Mouse (Mus musculus) midbrain, embryonic 16.5 days (tissue): ENCODE measurements around the gene Tap2. TPM values are rescaled to one million over a fixed set of nuclear protein-coding genes. Genes with fewer than 3 reads are reported as not detected.

Experiments
- ATAC-seq: fragments of 200-750 bp; cut with Nextera tagmentation; 2 replicates; pipeline ENCODE4 v1.8.0; 2017; ENCODE audit warnings: moderate TSS enrichment
- H3K27ac ChIP-seq: fragments of 300-500 bp; sonication (generic); 2 replicates; pipeline ENCODE4 v1.5.1; 2014; ENCODE audit warnings: mild to moderate bottlenecking, low read length, mixed read lengths
- H3K27me3 ChIP-seq: fragments of 300-500 bp; sonication (generic); 2 replicates; pipeline ENCODE4 v1.6.1; 2014; ENCODE audit warnings: low read depth, low read length, mixed read lengths; ENCODE audit not compliant: control insufficient read depth, insufficient read depth
- H3K36me3 ChIP-seq: fragments of 300-500 bp; sonication (generic); 2 replicates; pipeline ENCODE4 v1.6.1; 2014; ENCODE audit warnings: mild to moderate bottlenecking, low read length, moderate library complexity, mixed read lengths; ENCODE audit not compliant: control insufficient read depth, insufficient read depth
- H3K4me1 ChIP-seq: fragments of 300-500 bp; sonication (generic); 2 replicates; pipeline ENCODE4 v1.6.1; 2014; ENCODE audit warnings: mild to moderate bottlenecking, low read length, mixed read lengths; ENCODE audit not compliant: control insufficient read depth, insufficient read depth
- H3K4me2 ChIP-seq: fragments of 300-500 bp; sonication (generic); 2 replicates; pipeline ENCODE4 v1.6.1; 2014; ENCODE audit warnings: mild to moderate bottlenecking, low read length, mixed read lengths
- H3K4me3 ChIP-seq: fragments of 300-500 bp; sonication (generic); 2 replicates; pipeline ENCODE4 v1.5.1; 2014; ENCODE audit warnings: low read depth, mild to moderate bottlenecking, low read length, moderate library complexity, mixed read lengths
- H3K9ac ChIP-seq: fragments of 300-500 bp; sonication (generic); 2 replicates; pipeline ENCODE4 v1.6.1; 2014; ENCODE audit warnings: low read depth, low read length, mixed read lengths
- H3K9me3 ChIP-seq: fragments of 300-500 bp; sonication (generic); replicated peaks from 2 replicates; pipeline ENCODE4 v1.6.1; 2014; ENCODE audit warnings: mild to moderate bottlenecking, low read length, mixed read lengths; ENCODE audit not compliant: control insufficient read depth, poor library complexity, severe bottlenecking
- WGBS: fragments of 180-500 bp; shearing (Covaris S2); extraction: QIAGEN DNeasy Blood & Tissue Kit; methylation state at CpG from one replicate; pipeline ENCODE4 v1.1.7; 2014; 5-methylcytosine and 5-hydroxymethylcytosine counted together
- polyA plus RNA-seq: library from polyadenylated mRNA; unstranded; fragments of >200 nt; fragmentation: Nextera tagmentation; extraction: Ambion mirVana; gene quantifications from 2 replicates; pipeline ENCODE4 v1.2.1, GENCODE M21; 2015

Gene Tap2
- polyA plus RNA-seq, 1 experiment from 2014 or later = 2.3 TPM

GRCm38 (mm10) chr17:34244656-34245055 is 41.3 kb downstream of the Tap2 start:
- ATAC-seq = no peak
- no peak overlapping the region for H3K4me2 ChIP-seq
- no peaks in the 10 kb centered on the region for H3K4me1 ChIP-seq
- no peaks in the 10 kb centered on the region; the same call in 1 of the 2 replicates for H3K9me3 ChIP-seq
- no peak overlapping the region for H3K4me3 ChIP-seq
- no peaks in the 10 kb centered on the region for H3K27me3 ChIP-seq
- 76% methylated on average over 4 of the region's 4 CpGs for WGBS
- H3K27ac ChIP-seq = no peak overlapping the region
- H3K36me3 ChIP-seq = no peaks in the 10 kb centered on the region
- no peak overlapping the region for H3K9ac ChIP-seq

GRCm38 (mm10) chr17:34247047-34247446 is 43.7 kb downstream of the Tap2 start:
- no peaks in the 10 kb centered on the region for H3K4me1 ChIP-seq
- H3K4me2 ChIP-seq = no peak overlapping the region
- no peak overlapping the region for H3K4me3 ChIP-seq
- no peak overlapping the region for H3K27ac ChIP-seq
- WGBS = 84% methylated on average over 3 of the region's 3 CpGs
- no peaks in the 10 kb centered on the region for H3K36me3 ChIP-seq
- H3K9ac ChIP-seq = no peak overlapping the region
- H3K27me3 ChIP-seq = no peaks in the 10 kb centered on the region
- no peak for ATAC-seq
- H3K9me3 ChIP-seq = no peaks in the 10 kb centered on the region

- no peak overlapping the region for H3K4me3 ChIP-seq
- no peaks in the 10 kb centered on the region for H3K9me3 ChIP-seq
- no peak for ATAC-seq
- WGBS = 65% methylated on average over 2 of the region's 2 CpGs
- no peaks in the 10 kb centered on the region for H3K27me3 ChIP-seq
- no peak overlapping the region for H3K27ac ChIP-seq
- H3K4me2 ChIP-seq = no peak overlapping the region
- H3K4me1 ChIP-seq = no peaks in the 10 kb centered on the region
- no peaks in the 10 kb centered on the region for H3K36me3 ChIP-seq
- H3K9ac ChIP-seq = no peak overlapping the region
Measured at GRCm38 (mm10) chr17:34248764-34249163, 45.4 kb downstream of the Tap2 start.

GRCm38 (mm10) chr17:34249361-34249760 is 46.0 kb downstream of the Tap2 start:
- Histone ChIP-seq H3K27ac (no peak overlapping the region), H3K27me3 (no peaks in the 10 kb centered on the region), H3K9ac (no peak overlapping the region), H3K9me3 (no peaks in the 10 kb centered on the region), H3K4me1 (no peaks in the 10 kb centered on the region), H3K36me3 (no peaks in the 10 kb centered on the region), H3K4me2 (no peak overlapping the region), H3K4me3 (no peak overlapping the region)
- no peak for ATAC-seq
- 52% methylated on average over 3 of the region's 3 CpGs for WGBS

- Histone ChIP-seq H3K4me3 (no peak overlapping the region), H3K36me3 (no peaks in the 10 kb centered on the region), H3K27ac (no peak overlapping the region), H3K4me1 (no peaks in the 10 kb centered on the region), H3K27me3 (no peaks in the 10 kb centered on the region), H3K4me2 (no peak overlapping the region), H3K9me3 (no peaks in the 10 kb centered on the region), H3K9ac (no peak overlapping the region)
- ATAC-seq = peak; percentile 48; the same call in 1 of the 2 replicates
- WGBS = 18% methylated on average over 4 of the region's 4 CpGs
Measured at GRCm38 (mm10) chr17:34249878-34250277, 46.6 kb downstream of the Tap2 start.

- Histone ChIP-seq H3K9me3 (no peaks in the 10 kb centered on the region), H3K4me1 (no peaks in the 10 kb centered on the region), H3K9ac (no peak overlapping the region), H3K4me2 (no peak overlapping the region), H3K27ac (no peak overlapping the region), H3K27me3 (no peaks in the 10 kb centered on the region), H3K36me3 (no peaks in the 10 kb centered on the region), H3K4me3 (no peak overlapping the region)
- WGBS = 41% methylated on average over 4 of the region's 4 CpGs
- ATAC-seq = no peak
Measured at GRCm38 (mm10) chr17:34251666-34252065, 48.3 kb downstream of the Tap2 start.

GRCm38 (mm10) chr17:34256501-34256900 is 53.2 kb downstream of the Tap2 start:
- H3K4me3 ChIP-seq = no peak overlapping the region
- H3K27me3 ChIP-seq = no peaks in the 10 kb centered on the region
- ATAC-seq = no peak
- H3K9ac ChIP-seq = no peak overlapping the region
- WGBS = 85% methylated on average over 5 of the region's 5 CpGs
- no peak overlapping the region for H3K4me2 ChIP-seq
- no peaks in the 10 kb centered on the region for H3K36me3 ChIP-seq
- H3K9me3 ChIP-seq = no peaks in the 10 kb centered on the region
- no peaks in the 10 kb centered on the region for H3K4me1 ChIP-seq
- no peak overlapping the region for H3K27ac ChIP-seq

- Histone ChIP-seq H3K4me2 (no peak within 1 kb of the TSS), H3K9me3 (no peaks in the 10 kb centered on the region), H3K27ac (no peak within 1 kb of the TSS), H3K4me3 (no peak within 1 kb of the TSS), H3K9ac (no peak within 1 kb of the TSS), H3K4me1 (no peaks in the 10 kb centered on the region), H3K36me3 (no peaks in the 10 kb centered on the region), H3K27me3 (no peaks in the 10 kb centered on the region)
- no peak for ATAC-seq
- 72% methylated on average over 11 of the region's 11 CpGs for WGBS
Measured at GRCm38 (mm10) chr17:34257594-34258375, 54.5 kb downstream of the Tap2 start, which contains the start of gene H2-Ab1. TSS of gene H2-Ab1 (plus strand) at chr17:34257689.

- Histone ChIP-seq H3K9me3 (no peaks in the 10 kb centered on the region), H3K9ac (no peak overlapping the region), H3K27me3 (peaks cover 14% of the 10 kb centered on the region), H3K27ac (no peak overlapping the region), H3K4me1 (peaks cover 10% of the 10 kb centered on the region), H3K4me3 (no peak overlapping the region), H3K4me2 (no peak overlapping the region), H3K36me3 (no peaks in the 10 kb centered on the region)
- 88% methylated on average over 5 of the region's 5 CpGs for WGBS
- no peak for ATAC-seq
Measured at GRCm38 (mm10) chr17:34260551-34260950, 57.2 kb downstream of the Tap2 start.
